Mouse (Mus musculus) brain, embryonic 14.5 days (tissue): ENCODE measurements around the gene Dnajb12.

Experiments used
- CTCF ChIP-seq: fragments of 200-500 bp; IDR thresholded peaks from 2 replicates; pipeline ENCODE4 v1.5.1; 2012; ENCODE audit warnings: inconsistent platforms, mild to moderate bottlenecking, moderate library complexity, borderline replicate concordance; ENCODE audit not compliant: insufficient read depth, insufficient read length; ENCODE audit errors: extremely low read depth
- POLR2A ChIP-seq: fragments of 200-500 bp; IDR thresholded peaks from 2 replicates; pipeline ENCODE4 v1.6.1; 2012; ENCODE audit warnings: mild to moderate bottlenecking, inconsistent platforms, borderline replicate concordance; ENCODE audit not compliant: poor library complexity, insufficient read depth, insufficient read length, severe bottlenecking; ENCODE audit errors: extremely low read depth

DNA sequence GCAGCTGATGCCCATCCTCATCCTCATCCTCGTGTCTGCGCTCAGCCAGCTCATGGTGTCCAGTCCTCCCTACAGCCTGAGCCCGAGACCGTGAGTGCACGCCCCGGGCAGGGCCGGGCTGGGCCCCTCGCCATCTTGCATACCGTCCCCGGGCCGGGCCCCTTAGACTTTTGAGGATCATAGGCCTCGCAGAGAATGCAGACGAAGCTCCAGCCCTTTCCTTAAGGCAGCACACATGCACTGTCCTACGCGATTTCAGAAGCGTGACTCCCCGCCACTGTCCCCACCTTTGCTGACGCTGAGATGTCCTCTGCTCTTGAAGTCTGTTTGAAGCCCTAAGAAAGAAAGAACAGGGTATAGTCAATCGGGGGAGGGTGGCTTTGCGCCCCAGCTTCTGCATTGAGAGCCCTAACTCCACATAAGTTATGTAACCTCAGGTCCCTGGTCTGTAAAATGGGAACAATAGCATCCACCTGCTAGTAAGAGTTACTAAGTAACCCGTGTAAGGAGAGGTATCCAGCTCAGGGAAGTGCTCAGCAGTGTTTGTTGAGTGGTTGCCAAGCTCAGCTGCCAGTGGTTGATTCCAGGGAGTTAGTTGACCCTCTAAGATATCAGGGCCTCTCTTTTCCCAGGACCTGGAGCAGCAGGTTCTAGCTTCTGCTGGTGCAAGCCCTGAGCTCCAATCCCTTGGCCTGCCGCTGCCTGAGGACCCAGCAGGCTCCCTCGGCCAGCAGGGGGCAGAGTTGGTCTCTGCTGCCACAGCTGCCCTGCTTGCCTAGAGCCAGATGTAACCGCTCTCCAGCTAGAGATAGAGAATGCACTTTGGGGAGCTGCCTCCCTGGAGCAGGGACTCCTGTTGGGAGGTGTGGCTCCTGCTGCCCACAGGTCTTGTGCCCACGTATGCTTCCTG, 15.2 kb downstream of the Dnajb12 start:
- TF ChIP-seq CTCF (peak; percentile 90), POLR2A (no peak)
